Mouse (Mus musculus) embryonic fibroblast, embryonic 13.5 days (primary cell): ENCODE results near the gene Ankrd65.
A peak's percentile ranks its signal among the peaks of the same experiment; 100 is the strongest.

Source experiments
- CTCF ChIP-seq: IDR thresholded peaks from 2 replicates; pipeline ENCODE4 v1.5.1; 2011; ENCODE audit warnings: mild to moderate bottlenecking, control low read depth, low read length, moderate library complexity, borderline replicate concordance; ENCODE audit not compliant: insufficient read depth
- POLR2A ChIP-seq: IDR thresholded peaks from 2 replicates; pipeline ENCODE4 v1.6.1; 2011; ENCODE audit warnings: low read depth, mild to moderate bottlenecking, control low read depth, low read length, moderate library complexity

DNA sequence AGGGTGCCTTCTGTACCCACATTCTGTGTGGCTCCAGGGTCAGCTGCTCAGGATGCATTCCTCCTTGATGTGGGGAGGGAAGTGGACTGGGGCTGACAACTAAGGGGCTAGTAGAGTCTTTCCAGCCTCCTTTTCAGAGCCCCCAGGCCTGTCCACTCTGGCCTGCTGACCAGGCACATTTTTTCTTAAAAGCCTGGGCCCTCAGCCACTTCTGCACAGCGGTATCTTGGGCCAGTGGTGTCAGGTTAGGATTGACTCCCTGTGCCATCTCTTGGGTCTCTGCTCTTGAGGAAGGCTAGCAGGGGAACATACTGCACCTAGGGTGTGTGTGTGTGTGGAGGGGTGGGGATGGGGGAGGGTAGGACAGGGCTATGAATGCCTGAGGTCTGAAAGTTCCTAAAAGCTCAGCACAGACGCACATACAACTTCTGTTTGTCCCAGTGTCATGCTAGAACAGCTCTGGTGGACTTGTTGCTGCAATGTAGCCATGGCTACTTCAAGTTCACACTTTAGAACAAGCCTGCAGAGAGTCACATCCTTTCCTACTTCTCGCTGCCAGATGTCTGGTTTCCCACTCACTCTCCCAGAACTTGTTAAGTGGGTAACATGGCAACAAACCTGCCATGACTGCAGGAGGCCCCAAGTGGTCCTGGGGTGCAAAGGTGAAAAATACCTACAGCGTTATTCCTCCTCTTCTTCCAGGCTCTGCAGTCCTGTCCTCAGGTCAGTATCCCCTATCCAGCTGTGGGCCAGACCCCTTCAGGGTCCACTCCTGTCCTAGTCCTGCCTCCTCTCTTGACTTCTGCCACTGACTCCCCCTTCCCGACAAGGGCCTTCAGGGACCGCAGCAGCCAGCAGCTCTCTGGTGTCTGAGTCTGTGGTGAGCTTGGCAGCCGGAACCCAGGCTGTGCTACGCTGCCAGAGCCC lies 50.1 kb downstream of the Ankrd65 start:
- no peak for TF ChIP-seq CTCF
- TF ChIP-seq POLR2A: peak; percentile 5; the same call in 1 of the 2 replicates
